Mouse (Mus musculus) megakaryocyte, adult 5-6 weeks (primary cell): ENCODE measurements at regions not wholly inside any gene's neighbourhood (a gene's known extent, or its start where the extent isn't known, plus 50 kb on each side); places are given as distances from the start of the nearest gene placed in this dataset.

ENCODE experiments used
- ATAC-seq: 2 replicates; pipeline ENCODE4 v1.8.0; 2016; ENCODE audit warnings: mild to moderate bottlenecking, inconsistent platforms; ENCODE audit not compliant: poor library complexity, severe bottlenecking

DNA sequence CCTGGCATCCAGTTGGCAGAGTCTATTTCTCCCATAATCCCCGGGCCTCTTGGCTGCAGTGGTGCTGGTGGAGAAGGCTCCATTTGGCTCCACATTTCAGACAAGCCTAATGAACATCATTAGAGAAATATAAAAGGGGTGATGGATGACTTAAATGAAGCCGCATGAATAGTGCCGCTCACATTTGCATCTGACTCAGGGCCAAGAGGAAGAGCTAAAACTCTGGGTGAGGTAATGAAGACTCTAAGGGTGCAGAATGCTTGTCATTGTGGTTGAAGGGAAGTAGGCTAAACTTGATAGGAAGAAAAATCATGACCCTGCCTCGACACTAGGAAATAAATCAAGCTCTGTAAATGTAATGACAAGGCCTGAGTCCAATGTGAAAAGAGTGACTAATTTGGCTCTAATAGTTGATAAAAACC lies 298.3 kb upstream of the Gm21798 start:
- no peak for ATAC-seq

DNA sequence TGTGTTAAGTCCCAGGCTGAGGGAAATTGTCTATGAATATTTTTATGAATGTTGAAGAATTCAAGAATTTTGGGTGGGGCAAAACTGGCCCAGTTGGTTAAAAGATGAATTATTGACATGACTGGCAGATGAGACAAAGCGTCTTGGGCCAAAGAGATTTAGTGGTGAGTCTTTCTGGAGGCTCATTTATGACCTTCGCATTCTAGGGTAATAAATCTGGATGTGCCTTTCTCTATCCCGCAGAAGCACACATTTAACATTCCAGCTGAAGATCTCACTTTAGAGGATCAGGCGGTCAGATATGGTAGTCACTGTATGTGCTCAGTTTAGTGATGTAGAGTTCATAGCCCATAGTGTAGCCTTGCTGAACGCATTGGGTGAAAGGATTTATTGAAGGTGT lies 296.9 kb upstream of the Gm21798 start:
- no peak for ATAC-seq

DNA sequence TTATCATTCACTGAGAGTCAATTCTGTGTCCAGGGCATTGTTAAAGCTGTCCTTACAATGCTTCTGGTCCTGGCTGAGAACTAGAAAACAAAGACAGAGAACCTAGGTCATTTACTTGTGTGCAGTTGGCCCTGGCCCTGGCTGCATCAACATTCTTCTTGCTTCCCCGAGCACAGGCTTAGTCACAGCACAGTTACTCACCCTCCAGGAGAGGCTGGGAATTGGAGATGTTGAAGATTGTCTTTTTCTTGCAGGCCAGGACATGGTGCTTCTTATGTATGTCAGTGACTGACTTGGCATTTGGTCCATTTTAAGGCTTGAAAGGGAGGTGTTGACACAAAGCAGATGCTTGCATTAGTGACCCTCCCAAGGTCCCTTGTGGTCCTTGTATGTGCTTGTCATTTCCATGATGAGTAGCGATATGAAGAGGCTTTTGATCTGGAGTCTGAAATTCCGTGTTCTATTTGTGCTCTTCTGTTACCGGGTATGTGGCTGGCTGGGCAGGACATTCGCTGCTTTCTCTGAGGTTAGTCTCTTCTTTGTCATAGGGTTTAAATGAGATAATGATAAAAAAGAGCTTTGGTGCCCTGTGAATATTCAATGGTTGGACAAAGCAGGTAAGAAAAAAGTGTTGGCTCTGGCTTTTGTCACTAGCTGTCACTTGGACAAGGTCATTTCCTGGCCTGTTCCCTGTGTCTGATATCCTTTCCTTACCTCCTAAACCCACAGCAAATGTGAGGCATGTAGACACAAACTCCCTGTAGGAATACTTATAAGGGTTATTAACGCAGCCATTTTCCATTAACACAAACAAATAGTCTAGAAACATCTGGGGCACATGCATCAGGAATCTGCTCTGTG lies 285.0 kb upstream of the Gm21798 start:
- no peak for ATAC-seq

DNA sequence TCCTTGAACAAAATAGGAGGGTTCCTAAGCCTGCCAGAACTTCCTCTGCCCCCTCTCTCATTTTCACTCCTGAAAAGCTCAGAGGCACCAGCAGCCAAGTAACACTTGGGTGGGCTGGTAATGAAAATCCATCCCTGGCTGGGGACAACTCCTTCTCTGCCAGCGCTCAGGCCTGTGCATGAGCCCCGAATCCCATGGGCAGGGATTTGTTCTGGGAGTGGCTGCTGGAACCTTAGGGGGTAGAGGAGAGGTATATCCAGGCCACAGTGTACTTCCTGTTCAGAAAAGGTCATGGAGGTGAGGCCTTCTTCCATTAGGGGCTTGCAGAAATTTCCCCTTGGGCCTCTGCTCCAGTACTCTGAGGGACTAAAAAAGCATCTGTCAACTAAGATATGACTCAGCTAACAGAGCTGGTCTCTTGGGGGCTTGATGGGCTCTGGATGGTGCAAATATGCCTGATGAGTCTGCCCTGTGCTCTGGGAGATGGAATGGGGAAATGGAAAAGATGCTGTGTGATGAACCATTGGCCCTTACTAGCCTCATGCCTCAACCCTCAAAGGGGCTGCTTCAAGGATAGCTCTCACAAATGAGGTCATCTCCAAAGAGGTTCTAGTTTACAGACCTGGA lies 284.2 kb upstream of the Gm21798 start:
- ATAC-seq: no peak

DNA sequence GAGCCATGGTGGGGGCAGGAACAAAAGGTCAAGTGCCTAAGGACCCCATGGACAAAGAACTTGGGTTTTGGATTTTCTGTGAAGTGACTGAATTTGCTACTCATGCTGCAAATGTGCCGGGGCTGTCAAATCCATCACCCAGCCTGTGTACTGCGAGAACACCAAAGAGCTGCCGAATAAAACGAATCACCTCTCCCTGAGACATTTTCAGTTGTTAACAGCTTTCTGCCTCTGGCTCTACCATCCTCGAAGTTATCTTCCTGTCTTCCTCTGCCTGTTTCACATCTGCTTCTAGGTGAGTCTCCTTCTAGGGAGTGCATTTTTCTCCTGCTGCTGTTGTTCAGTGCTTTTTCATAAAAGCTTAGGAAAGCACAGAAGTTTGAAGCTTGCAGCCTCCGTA lies 283.3 kb upstream of the Gm21798 start:
- ATAC-seq: no peak

DNA sequence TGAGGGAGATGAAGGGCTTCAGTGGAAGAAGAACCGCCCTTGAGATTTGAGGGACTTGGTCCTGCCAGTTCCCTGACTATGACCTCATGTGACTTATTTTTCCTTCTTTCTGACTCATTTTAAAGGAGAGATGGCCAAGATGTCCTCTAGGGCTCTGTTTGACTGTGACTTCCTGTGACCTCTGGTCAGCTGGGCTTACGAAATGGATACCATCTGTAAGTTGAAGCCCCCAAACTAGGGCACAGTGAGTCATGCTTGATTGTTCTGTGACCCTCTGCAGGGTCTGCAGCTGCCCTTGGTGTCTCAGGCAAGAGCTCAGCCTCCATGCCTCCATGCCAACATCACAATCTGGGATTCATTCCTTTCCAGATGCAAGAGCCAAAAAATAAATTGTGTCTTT lies 282.3 kb upstream of the Gm21798 start:
- no peak for ATAC-seq

DNA sequence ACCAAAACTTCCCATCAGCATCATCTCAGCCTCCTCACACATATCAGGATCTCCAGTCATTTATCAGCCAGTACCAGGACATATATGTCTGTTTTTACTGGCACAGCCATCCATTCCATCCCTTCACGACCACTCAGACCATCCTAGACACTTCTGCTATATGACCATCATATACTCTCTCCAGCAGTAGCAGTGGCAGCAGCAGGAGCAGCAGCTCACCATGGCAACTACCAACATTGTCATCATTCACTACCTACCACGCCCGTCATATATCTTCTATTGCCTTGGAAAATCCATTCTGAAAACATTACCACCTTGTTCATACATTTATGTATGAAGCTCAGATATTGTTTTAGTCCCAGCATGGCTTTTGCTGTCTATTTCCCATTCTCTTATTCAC lies 276.1 kb upstream of the Gm21798 start:
- ATAC-seq: no peak

DNA sequence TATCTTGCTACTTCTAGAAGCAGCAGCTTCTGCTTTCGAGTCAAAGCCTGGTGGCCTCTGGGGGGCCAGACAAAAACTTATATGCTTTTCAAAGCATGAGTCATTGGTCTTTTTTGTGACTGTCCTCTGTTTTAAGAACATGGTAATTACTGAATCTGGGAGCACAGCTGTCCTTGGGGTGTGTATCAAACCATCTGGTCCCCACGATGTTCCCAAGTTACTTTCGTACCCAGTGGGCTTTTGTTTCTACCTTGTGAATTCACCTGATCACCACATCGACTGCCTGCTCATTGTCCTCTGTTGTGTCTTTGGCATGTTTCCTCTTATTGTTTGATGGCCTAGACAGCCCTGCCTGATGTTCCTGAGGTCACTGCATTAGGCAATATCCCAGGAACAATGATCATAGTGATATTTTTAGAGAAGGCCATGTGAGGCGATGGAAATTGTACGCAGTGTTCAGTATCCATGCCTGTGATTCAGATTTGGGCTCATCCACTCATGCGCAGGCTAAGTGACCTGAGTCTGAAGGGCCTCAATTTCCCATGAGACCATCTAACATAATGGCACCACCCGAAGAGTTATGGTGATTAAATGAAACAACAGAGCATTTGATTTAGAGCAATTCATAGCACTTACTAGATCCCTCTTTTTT lies 275.1 kb upstream of the Gm21798 start:
- no peak for ATAC-seq

DNA sequence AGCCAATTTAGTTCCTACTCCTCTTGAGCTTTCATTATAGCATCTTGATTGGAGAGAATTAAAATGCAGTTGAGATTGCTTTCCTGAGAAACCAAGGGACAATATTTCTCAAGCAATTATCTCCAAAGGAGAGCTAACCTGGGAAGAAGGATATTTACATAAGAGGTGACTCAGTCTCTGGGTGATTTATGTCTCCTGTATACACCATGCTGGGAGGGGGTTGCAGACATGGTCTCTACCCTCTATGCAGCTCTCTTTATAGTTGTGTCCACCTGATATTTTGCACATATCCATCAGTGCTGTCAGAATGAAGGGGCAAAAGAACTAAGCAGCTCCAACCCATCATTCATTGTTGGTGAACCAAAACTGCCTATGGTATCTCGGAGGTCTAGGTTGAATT lies 274.6 kb upstream of the Gm21798 start:
- ATAC-seq: no peak

DNA sequence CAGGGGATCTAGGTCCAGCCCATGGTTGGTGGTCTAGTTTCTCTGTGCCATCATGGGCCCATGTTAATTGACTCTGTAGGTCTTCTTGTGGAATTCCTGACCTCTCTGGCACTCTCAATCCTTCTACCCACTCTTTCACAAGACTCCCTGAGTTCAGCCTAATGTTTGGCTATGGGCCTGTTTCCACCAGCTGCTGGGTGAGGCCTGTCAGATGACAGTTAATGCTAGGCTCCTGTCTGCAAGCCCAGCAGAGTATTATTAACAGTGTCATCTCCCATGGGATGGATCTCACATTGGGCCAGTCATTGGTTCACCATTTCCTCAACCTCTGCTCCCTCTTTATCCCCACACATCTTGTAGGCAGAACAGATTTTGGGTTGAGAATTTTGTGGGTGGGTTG lies 271.5 kb upstream of the Gm21798 start:
- no peak for ATAC-seq

DNA sequence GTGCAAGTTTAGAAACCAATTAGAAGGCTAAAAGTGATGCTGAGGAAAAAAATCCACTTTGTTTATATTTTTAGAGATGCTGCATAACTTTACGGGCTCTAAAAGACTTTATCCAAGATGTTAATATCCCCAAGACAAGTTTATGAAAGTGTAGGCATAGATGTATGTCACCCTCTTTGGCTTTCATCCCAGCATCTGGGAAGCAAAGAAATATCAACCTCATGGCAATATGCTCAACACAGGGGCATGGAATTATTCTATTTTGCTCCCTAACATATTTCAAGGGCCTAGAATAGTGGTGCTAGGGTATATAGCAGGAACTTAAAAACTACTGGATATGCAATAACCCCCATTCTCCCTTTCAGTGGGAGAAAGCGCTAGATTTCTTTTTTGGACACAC lies 260.0 kb upstream of the Gm21798 start:
- ATAC-seq: no peak

DNA sequence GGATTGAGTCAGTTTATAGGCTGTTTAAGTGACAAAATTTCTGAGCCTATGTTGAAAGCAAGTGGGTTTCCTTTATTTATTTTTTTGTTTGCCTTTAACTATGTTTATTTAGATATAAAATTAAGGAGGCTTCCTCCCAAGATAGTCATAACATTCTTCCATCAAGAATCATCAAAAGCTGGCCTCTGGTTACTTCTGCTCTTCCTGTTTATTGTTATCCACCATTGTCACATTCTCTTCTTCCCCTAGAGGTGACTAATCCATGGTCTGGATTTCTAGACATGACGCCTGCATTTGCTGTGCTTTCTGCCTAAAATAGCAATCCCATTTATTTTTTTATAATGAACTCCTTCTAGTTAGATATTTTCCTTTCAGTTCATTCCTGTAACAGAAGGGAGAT lies 259.3 kb upstream of the Gm21798 start:
- ATAC-seq: no peak

DNA sequence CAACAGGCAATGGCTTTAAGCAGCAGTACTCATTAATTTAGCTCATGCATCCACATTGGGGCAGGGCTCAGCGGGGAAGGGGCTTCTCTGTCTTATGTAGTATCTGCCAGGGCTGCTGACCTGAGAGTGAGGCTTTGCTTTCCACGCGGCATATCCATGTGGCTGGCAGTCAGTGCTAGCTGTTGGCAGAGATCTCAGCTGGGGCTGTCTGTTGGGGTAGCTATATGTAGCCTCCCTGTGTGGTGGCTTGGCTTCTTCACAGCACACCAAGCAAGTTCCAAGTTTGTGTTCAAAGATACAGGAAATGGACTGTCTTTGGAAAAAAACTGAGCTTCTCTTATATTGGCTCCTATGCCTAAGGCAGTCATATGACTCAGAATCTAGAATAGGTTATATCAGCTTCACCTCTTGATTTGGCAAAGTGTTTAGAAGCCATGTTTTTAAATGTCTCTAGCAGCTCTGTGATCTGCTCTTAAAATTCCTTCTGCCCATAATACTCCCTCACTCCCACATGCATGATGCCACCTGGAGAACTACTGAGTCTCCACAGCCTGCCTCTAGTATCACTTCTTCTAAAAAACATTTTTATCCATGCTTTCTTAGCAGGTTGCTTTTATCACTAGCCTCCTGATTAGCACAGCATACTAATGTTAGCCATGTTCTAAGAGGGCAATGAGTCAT lies 254.9 kb upstream of the Gm21798 start:
- ATAC-seq: no peak

DNA sequence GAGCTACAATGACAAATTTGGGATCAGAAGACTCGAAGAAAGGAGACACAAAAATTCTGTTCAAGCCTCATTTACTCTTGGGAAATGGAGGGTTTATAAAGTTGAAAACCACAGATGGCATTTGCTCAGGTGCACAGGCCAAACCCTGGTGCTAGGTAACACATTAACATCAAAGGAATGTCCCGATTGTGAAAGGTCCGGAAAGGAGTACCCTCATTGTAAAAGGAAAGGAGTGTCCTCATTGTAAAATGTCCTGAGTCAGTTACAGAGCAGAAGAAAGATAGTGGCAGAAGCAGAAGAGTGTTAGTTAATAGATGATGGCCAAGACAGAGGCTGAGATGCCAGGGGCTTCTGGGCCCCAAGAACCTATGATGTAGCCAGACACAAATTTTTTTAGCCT lies 252.8 kb upstream of the Gm21798 start:
- no peak for ATAC-seq

DNA sequence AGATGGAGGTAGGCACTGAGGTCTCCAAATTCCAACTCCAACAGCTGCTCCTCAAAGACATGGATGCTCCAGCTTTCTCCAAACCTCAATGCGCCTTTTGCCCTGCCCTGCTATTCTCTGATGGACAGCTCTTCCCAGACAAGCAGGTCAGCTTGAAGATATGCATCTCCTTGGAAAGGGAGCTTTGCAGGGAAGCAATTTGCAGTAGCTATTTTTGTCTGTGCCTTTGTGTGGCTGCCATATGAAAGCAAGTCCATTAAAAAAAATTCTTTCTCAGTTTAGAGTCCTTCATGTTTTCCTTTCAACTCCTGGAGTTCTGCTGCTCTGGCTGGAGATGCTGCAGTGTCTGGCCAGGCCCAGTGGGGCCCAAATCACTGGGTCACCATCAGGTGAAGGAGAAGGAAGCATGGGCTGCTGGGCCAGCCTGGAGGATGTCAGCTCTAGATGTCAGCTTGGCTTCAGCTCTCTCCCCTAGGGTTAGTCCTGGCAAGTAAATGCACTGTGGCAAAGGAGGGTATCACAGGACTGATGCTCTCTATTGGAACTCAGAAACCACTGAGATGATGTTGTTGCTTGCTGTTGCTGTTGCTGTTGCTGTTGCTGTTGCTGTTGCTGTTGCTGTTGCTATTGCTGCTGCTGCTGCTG lies 240.5 kb upstream of the Gm21798 start:
- ATAC-seq: no peak

DNA sequence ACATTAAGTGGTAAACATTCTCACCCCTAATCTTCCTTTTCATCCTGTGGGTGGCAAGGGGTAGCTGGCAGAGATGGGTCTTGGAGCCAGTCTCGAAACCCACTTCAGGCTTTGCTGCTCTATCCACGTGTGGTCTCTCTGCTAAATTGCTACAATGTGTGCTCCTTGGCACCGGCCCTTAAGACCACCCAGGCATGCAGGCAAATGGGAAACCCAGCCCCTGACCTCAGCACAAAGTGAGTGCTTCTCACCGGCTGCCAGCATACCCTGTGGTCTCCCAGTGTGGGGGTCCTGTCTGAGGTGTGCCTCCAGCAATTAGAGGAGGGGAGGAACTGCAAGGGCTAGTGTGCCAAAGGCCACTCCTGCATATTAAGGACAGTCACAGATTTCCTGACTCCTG lies 238.5 kb upstream of the Gm21798 start:
- no peak for ATAC-seq

DNA sequence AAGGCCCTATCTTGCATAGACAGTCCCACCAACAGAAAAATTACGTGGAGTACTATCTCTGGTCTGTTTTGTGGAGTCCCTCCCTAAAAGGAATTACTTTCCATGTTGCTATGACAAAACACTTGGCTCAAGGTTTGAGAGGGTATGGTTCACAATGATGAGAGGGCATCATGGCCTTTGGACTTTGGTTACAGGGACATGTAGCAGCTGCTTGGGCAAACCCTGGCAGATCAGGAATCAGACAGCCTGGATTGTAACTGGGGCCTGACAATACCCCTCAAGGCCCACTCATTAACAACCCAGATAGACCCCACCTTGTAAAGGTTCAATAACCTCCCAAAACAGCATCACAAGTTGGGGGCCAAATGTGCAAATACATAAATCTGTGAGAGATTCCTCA lies 237.0 kb upstream of the Gm21798 start:
- no peak for ATAC-seq

DNA sequence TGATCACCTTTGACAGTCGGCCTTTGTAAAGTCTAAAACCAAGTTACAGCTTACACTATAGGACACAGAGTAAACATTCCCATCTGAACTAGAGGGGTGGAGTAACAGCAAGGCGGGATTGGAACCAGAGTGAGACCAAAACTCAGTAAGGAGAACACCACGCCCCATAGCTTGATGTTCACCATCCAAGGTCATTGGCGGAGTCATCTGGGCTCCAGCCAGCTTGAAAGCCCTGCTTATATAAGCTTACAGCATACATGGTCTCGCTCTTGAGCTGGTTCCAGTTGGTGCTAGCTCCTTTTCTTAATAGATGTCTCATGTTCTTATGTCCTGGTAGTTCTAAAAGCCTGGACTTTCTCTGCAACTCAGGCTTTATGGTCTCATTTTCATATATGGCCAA lies 236.4 kb upstream of the Gm21798 start:
- ATAC-seq: no peak

DNA sequence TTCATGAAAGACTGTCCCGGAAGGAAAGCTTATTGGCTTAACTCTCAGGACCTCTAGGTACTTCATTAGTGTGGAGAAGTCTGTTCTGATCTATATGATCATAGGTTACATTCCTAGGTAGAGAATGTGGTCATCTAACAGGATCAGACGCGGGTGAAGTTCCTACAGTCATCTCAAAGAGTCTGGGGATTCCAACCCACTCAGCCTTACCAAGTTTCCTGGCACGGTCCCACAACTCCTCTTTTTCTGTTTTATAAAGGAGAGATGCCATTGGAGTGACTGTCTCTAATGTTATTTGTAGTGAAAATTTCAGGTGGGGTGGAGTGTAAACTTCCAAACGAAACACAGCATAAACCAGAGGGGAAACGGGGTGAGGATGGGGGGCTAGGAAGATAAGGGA lies 233.4 kb upstream of the Gm21798 start:
- no peak for ATAC-seq

DNA sequence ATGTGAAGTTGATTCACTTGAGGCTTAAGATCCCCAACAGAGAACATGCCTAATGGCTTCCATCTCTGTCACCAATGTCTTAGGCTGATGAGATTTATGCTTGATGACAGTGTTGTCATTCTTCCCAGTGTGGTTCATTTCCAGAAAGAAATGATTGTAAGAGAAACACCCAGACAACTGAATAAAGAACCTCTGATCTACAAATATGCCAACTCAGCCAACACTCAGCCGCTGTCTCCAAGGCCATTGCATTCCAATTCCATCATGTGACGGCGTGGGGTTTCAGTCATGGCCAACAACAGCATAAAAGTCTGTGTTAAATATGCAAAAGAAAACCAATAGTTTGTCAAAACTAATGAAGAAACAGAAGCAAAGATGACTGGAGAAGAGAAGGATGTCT lies 230.7 kb upstream of the Gm21798 start:
- no peak for ATAC-seq
